Mouse (Mus musculus): ENCODE data around the gene Fcrl1.
"Not testable (repeated sequence)": the region's sequence is repeated elsewhere in the genome, so short reads cannot be mapped to it uniquely, and the experiment has no call there.

Gene Fcrl1

DNA sequence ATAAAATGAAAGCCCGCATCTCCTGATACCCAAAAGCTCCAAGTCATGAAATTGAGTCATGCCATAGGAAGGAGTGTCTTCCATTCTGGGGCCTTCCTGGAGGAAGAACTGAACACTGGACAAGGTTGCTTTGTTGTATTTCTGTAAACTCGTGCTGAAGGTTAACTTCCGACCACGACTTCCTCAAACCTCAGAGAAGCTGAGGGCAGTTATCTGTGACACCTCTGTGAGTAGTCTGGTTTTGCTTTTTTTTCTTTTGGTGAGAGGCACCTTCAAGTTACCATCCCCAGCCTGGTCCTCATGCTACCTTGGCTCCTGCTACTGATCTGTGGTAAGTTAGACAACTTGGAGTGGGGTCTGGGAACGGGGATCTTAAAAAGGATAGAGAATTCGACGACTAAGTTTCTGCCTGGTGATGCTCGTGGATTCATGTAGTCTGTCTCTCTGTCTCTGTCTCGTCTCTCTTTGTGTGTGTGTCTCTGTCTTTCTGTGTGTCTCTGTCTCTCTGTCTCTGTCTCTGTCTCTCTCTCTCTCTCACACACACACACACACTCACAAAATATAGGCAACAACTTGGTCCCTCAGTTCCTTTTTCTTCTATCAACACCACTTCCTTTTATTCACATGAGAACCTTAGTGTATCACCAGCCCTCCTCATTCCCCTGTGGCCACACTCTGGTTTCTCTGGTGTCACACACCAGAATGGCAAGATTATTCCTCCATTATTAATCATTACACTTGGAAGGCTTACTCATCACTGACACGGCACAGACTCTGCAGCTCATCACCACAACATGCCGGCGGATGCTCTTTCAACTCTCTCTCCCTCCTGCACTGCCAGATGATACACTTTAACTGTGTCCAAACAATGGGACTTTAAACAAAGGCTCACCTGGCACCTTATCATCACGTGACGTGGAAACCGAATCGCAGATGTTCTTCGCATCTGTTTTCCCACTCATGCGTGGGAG is at the start of gene Fcrl1:
Gene Fcrl1 (plus strand): TSS at position 193 of the 971 bp plus-strand sequence.
- no peak for DNase-seq

DNA sequence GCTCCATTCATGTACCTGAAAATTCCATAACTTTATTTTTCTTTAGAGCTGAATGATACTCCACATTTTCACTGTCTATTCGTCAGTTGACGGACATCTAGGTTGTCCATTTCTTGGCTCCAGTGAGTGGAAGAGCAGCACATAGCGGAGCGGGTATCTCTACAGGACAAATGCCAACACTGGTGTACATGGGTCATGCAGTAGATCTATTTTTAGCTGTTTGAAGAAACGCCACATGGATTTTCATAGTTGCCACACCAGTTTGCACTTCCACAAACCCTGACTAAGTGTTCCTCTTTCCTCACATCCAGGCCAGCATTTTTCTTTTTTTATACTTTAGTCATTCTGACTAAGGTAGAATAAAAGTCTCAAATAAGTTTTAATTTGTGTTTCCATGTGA is 38.3 kb upstream of the Fcrl1 start:
- no peak for DNase-seq

DNA sequence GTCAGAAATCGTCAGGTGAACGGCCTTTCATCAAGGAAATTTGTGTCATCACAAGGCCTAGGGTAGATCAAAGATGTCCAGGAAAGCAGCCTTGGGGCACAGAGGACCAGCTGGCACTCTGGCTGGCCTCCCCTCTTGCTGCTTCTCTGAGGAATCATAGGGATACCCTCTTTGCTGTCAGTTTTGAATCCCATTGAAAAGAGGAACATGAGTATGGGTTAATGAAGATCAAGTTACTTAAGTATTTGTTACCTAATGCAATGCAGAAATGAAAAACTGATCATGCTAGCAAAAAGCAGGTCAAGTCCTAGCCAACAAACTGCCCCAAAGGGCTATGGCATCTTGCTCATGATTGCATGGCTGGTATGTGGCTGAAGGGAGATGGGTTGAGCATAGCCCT is 25.2 kb upstream of the Fcrl1 start:
- DNase-seq = not testable (repeated sequence)

DNA sequence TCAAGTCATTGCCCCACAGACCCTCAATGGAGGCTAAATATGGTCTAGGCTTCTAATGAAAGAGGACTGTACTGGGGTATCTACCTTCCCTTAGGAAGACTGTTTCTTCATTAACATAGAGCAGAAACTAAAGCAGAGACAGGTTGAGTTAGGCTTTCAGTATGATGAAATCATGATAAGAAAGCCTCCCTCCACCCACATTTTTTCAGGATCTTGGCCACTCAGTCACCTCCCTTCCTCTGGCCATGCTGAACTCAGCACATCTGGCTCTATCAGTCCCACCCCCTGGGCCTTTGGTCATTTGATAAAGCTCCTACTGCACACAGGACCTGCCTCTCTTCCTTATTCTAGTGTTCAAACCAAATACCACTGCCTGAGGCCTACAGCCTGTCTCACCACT is 18.6 kb upstream of the Fcrl1 start, which contains the start of gene Cd5l:
Gene Cd5l (plus strand): TSS at position 301 of the 400 bp plus-strand sequence.
- DNase-seq = no peak

DNA sequence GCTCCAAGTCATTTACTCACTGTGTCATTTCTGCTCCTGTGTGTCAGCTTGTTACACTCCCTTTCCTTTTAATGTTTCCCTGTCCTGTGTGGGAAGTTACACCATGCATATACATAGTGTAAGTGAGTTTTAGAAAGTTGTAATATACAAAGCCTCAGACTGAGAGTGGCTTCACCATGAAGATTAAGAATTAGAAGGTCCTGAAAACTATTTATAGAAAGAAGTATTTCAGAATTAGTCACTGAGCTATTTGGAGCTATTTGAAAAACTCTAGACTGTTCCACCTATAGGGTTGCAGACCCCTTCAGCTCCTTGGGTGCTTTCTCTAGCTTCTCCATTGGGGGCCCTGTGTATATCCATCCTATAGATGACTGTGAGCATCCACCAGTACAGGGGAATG is 17.0 kb upstream of the Fcrl1 start:
- no peak for DNase-seq

DNA sequence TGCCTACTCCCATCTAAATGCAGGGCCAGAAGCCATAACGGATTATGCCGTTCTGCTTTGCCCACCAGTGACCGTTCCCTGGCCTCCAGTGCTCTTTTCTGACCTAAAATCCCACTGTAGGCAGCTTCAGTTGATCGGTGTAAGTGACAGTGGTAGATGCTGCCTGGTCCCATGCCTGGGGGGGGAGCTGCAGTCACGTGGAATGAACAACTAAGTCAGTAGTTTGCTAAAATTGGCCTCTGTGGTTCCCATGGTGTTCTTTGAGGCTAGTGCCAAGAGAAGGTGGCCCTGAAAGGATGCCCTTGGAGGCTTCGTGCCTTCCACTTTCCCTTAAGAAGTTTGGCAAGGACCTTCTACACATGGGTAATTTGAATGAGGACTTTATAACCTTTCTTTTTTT is 15.7 kb upstream of the Fcrl1 start:
- DNase-seq = no peak

DNA sequence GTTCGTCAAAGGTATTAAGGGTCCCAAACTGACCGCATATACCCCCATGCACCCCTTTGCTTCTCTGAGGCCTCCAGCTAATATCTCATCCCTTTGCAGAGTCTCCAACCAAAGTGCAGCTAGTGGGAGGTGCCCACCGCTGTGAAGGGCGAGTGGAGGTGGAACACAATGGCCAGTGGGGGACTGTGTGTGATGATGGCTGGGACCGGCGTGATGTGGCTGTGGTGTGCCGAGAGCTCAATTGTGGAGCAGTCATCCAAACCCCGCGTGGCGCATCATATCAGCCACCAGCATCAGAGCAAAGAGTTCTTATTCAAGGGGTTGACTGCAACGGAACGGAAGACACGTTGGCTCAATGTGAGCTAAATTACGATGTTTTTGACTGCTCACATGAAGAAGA is 10.5 kb upstream of the Fcrl1 start:
- DNase-seq = no peak

DNA sequence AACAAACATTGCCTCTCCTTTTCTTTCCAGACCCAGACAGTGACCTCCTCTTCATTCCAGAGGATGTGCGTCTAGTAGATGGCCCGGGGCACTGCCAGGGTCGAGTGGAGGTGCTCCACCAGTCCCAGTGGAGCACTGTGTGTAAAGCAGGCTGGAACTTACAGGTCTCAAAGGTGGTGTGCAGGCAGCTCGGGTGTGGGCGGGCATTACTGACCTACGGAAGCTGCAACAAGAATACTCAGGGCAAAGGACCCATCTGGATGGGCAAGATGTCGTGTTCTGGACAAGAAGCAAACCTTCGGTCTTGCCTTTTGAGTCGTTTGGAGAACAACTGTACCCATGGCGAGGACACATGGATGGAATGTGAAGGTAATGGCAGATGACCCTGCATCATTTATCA is 8.7 kb upstream of the Fcrl1 start:
- no peak for DNase-seq

DNA sequence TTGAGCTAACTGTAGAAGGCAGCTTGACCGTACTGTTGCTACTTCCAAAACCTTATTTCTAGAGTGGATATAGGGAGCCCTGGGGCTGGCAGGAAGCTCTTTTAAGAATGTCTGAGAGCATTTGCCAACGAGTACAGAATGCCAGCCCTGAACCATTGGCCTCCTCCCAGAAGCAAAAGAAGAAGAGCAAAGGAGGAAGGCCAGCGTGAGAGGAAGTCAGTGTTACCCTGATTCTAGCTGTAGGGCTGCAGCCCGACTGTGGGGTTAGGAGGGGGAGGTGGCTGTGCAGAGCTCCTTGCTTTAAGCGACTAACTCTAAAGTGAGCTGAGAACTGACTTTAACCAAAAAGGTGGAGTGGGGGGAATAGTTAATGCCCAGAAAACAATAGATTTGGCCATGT is 7.0 kb upstream of the Fcrl1 start:
- no peak for DNase-seq

DNA sequence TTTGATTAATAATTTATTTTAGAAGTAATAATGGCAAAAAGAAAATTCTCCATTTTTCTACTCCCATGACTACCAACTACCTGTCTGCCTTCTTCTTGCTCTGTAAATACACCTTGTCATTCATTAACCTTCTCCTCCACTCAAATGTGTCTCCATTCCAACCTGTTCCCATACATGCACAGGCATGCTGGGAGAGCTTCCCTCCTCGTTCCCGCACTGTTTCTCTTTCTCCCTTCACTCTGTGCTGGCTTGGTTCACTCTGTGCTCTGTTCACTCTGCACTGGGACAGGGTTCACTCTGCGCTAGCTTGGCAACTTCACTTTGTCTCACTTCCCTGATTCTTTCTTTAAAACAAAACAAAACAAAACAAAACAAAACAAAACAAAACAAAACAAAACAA is 1.0 kb downstream of the Fcrl1 start:
- no peak for DNase-seq

DNA sequence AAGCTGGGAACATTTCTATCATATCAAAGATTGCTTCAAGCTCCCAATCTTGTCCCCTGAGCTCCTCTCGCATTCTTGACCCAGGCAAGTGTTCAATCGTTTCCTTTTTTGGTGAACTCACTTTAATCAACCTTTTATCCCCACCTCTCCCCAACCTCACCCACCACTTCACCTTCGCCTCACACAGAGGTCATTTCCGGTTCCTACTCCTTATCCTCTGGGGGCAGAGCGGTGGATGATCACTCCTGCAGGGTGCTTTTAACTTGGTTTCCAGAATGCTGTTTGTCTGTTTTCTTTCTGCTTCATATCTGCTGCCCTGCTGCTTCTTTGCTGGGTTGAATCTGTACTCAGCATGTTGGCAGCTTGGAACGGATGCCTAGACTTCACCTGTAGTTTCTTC is 1.5 kb downstream of the Fcrl1 start:
- DNase-seq = no peak

DNA sequence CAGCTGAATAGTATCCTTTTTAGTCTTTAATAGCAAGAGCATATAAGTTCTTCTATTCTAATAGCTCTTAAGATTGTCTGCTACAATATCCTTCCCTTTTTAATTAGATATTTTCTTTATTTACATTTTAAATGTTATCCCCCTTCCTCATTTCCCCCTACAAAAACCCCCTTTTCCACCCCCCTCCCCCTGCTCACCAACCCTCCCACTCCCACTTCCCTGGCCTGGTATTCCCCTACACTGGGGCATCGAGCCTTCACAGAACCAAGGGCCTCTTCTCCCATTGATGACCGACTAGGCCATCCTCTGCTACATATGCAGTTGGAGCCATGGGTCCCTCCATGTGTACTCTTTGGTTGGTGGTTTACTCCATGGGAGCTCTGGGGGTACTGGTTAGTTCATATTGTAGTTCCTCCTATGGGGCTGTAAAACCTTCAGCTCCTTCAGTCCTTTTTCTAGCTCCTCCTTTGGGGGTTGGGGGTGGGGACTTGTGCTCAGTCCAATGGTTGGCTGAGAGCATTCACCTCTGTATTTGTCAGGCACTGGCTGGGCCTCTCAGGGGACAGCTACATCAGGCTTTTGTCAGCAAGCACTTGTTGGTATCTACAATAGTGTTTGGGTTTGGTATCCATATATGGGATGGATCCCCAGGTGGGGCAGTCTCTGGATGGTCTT is 3.6 kb downstream of the Fcrl1 start:
- DNase-seq = not testable (repeated sequence)

DNA sequence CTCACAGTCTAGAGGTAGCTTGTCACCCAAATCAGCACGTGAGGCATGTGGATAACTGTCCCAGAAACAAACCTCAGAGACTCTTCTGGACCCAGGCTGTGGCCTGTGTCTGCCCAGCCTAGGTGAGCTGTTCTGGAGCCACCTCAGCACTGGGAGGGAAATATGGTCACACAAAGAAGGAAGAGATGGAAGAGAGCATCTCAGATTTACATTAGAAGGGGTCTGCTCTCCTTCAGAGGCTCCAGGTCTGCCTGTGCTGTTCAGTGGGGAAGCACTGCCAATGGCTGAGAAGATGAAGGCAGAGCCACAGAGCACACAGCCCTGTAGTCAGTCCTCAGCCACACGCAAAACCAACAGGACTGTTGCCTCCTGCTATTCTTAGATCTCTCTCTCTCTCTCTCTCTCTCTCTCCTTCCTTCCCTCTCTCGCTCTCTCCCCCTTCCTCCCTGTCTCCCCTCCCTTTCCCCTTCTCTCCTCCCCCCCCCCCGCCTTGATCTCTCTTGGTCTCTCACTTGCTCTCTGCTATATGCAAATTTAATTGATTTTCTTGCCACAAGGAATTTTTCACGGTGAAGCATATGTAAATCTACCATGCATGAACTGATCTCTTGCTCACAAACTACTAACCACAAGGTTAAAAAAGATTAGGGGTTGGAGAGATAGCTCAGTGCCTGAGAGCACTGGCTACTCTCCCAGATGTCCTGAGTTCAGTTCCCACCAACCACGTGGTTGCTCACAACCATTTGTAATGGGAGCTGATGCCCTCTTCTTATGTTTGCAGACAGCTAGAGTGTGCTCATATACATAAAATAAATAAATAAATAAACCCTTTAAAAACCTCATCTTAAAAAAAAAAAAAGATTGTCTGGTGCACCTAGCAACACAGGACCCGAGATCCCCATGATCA is 5.9 kb downstream of the Fcrl1 start:
- no peak for DNase-seq

DNA sequence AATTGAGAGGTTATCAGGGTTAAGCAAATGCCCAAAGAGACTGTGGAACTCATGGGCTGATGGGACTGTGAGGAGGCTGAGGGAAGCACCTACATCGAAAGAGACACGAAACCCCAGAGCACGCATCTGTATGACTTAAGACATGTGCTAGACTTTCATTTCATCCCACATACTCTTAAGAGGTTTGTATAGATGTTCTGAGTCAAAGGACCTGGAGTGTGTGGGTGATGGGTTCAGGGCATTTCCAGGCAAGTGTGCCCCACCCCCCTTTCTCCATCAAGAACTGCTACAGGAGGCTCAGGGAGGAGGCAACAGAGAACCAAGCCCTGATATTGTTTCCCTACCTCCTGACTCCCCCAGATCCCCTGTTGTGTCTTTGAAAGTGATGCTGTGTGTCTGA is 7.1 kb downstream of the Fcrl1 start:
- no peak for DNase-seq

DNA sequence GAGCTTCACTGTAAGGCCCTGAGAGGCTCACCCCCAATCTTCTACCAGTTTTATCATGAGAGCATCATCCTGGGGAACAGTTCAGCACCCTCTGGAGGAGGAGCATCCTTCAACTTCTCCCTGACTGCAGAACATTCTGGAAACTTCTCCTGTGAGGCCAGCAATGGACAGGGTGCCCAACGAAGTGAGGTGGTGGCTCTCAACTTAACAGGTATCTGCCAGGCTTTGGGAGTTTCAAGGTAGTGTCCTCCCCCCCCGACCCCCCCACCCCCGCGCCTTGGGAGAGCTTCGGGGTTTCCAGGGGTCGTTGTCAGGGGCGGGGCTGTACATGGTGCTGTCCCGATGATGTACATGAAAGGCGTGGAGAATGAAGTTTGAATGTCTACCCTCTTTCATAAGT is 8.9 kb downstream of the Fcrl1 start:
- DNase-seq = no peak

DNA sequence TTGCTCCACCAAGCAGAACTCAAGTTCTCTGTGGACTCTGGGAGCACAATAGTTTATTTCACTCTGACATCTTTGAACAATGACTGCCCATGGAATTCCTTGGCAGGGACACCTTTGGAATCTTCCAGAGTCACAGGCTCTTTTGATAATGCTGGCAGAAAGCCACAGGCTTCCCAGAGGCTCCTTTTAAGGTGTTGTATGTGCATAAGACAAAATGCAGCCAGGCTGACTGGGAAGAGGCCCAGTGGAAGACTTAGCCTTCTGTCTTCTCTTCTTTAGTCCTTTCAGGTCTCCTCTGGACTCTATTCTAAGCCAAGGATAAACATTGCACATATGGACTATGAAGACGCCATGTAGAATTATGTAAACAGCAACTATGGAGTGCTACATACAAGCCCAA is 14.7 kb downstream of the Fcrl1 start:
- no peak for DNase-seq

DNA sequence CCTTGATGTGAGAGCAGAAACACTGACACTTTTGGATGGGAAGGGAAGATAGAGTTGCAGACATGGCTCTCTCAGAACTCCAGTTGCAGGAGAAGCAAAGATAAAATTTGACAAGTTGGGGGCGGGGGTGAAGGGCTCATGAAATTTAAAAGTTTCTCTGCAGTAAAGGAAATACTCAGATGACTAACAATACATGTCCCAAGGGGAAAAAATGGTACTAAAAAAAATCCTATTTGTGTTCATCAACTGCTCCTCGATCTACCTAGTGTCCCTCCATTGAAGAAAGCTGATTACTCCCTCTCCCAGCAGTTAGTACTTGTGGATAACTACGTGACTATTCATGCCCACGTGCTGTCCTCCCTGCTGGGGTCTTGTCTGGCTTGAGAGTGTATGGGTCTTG is 22.6 kb downstream of the Fcrl1 start:
- DNase-seq = no peak

DNA sequence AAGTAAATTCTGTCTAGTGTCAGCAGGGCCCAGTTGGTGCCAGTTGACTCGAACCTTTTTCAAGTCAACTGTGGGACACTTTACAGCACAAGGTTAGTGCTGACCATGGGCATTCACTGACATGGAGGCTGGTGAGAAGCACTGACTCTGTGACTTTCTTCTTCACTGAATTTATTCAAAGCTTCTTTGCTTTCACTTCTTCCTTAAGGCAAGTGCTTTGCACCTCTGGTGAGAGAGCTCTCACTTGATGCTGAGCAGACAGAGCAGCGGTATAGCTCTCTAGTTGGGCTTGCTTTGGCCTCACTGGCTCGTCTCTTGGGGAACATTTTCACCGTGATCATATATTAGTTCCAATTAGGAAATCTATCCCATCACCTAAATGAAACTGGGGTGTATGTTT is 23.7 kb downstream of the Fcrl1 start:
- no peak for DNase-seq

DNA sequence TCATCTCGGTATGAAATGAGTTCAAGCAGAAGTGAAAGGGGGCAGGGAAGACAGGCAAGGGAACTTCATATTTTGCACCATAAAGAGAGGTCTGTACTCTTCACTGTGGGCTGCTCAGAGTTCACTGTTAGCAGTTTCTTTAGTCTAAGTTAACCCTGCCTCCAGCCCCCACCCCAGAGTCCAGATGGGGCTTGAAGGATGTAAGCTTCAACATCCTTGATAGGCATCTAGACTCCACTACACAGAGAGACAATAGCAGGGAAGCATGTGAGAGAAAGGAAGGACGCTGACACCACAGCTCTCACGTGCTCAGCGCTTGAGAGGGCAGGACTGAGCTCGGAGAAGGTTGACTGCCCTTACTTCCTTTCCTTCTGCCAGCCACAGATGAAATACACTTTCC is 25.1 kb downstream of the Fcrl1 start:
- DNase-seq = peak; percentile 35

DNA sequence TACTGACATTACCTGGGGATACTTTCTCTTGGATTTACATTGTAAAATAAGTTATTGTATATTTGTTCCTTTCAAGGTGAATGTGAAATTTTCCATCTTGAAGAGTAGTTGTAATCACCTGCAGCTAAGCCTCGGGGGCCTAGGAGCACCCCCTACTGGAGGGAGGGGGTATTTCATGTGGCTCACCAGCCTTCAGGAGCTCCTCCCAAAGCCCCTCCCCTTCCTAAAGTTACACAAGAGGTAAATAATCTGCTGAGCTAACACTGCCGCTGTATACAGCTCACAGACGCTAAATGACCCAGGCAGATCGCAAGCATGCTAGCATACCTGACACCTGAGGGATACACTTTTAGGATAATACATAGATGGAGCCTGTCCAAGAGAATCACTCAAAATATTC is 32.0 kb downstream of the Fcrl1 start:
- DNase-seq = peak; percentile 65

DNA sequence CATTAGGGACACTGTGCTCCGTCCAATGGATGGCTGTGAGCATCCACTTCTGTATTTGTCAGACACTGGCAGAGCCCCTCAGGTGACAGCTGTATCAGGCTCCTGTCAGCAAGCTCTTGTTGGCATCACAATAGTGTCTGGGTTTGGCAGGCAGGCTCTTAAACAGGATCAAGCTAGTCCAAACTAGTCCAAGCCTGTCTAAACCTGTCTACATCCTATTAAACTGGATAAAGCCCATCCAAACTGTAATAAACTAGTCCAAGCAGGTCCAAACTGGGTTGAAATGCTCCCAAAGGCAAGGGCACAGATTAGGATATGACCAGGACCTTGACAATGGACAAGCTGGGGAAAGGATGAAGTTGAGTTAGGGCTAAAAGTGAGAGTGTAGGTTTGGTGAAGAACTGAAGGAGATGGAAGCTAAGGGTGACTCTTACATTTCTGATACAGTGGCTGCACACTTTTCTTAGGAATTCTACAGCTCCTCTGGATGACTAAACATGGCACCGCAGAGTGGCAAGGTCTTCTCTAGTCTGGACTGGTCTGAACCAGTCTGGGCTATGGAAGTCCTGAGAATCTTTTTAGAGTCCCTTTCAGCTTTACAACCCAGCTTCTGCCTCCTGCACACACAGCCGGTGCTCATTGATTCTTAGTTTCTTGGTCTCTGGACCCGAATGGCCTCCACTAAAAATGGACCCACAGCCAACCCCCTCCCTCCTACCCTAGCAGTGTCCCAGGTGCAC is 33.2 kb downstream of the Fcrl1 start:
- DNase-seq = no peak

DNA sequence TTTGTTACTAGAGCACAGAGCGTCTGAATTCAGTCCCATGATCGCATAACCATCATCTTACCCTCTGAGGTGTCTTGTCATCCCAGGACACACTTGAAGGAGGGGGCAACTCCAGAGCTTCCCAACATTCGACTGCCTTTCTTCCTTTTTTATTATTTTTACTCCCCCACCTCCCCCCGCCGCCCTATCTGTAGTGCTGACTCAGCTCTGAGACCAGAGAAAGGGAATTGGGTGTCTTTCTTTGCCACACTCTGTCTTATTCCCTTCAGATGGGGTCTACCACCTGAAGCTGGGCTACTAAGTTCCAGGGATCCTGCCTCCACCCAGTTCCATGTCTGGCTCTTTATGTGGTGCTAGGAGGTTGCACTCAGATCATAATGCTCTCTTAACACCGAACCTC is 34.4 kb downstream of the Fcrl1 start:
- DNase-seq = no peak
